Mouse (Mus musculus) hindbrain, embryonic 15.5 days (tissue): Measurements from ENCODE around the gene Atp13a1. TPM values are rescaled to one million over a fixed set of nuclear protein-coding genes. Genes with fewer than 3 reads are reported as not detected.

Source experiments
- ATAC-seq: fragments of 200-750 bp; cut with Nextera tagmentation; 2 replicates; pipeline ENCODE4 v1.8.0; 2017; ENCODE audit warnings: low read depth, moderate number of reproducible peaks, moderate TSS enrichment; ENCODE audit not compliant: low FRiP score
- H3K27ac ChIP-seq: fragments of 300-500 bp; sonication (generic); replicated peaks from 2 replicates; pipeline ENCODE4 v1.5.1; 2015; ENCODE audit warnings: mild to moderate bottlenecking, inconsistent platforms
- H3K27me3 ChIP-seq: fragments of 300-500 bp; sonication (generic); 2 replicates; pipeline ENCODE4 v1.6.1; 2015; ENCODE audit warnings: control low read depth, inconsistent platforms
- H3K36me3 ChIP-seq: fragments of 300-500 bp; sonication (generic); 2 replicates; pipeline ENCODE4 v1.6.1; 2015; ENCODE audit warnings: control low read depth, inconsistent platforms
- H3K4me1 ChIP-seq: fragments of 300-500 bp; sonication (generic); replicated peaks from 2 replicates; pipeline ENCODE4 v1.6.1; 2015; ENCODE audit warnings: control low read depth, inconsistent platforms
- H3K4me2 ChIP-seq: fragments of 300-500 bp; sonication (generic); 2 replicates; pipeline ENCODE4 v1.6.1; 2015; ENCODE audit warnings: moderate library complexity, mild to moderate bottlenecking, inconsistent platforms
- H3K4me3 ChIP-seq: fragments of 300-500 bp; sonication (generic); 2 replicates; pipeline ENCODE4 v1.5.1; 2015; ENCODE audit warnings: mild to moderate bottlenecking, inconsistent platforms
- H3K9ac ChIP-seq: fragments of 300-500 bp; sonication (generic); 2 replicates; pipeline ENCODE4 v1.6.1; 2015; ENCODE audit warnings: inconsistent platforms
- H3K9me3 ChIP-seq: fragments of 300-500 bp; sonication (generic); 2 replicates; pipeline ENCODE4 v1.6.1; 2016; ENCODE audit warnings: control low read depth, inconsistent platforms
- WGBS: fragments of 180-500 bp; shearing (Covaris S2); methylation state at CpG from one replicate; pipeline ENCODE4 v1.1.7; 2015; 5-methylcytosine and 5-hydroxymethylcytosine counted together
- polyA plus RNA-seq: library from polyadenylated mRNA; unstranded; fragments of >200 nt; fragmentation: Nextera tagmentation; extraction: Ambion mirVana; gene quantifications from 2 replicates; pipeline ENCODE4 v1.2.1, GENCODE M21; 2015

Gene Atp13a1
- polyA plus RNA-seq, 1 experiment from 2014 or later = 54.6 TPM

DNA sequence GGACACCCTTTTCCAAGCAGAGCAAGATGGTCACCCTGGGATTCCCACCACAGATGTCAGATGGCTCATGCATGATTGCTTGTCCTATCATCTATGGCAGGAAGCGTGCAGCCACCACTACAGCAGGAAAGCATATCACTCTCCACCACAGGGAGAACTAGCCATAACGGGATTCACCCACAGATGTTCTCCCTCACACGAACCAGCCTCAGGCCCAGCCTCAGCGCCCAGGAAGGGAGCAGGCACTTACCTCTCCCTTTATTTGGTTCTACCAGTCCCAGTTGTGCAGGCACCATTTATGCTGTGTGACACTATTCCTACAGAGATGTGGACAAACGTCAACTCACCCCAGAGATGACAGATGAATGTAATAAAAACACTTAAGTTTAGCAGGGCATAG lies 1.9 kb upstream of the Atp13a1 start:
- Histone ChIP-seq H3K9me3 (no peaks in the 10 kb centered on the region), H3K9ac (no peak overlapping the region), H3K4me1 (peaks cover 23% of the 10 kb centered on the region), H3K4me2 (no peak overlapping the region), H3K27me3 (no peaks in the 10 kb centered on the region), H3K36me3 (peaks cover 4% of the 10 kb centered on the region; the same call in 1 of the 2 replicates), H3K4me3 (no peak overlapping the region), H3K27ac (no peak overlapping the region)
- no peak for ATAC-seq
- WGBS = 87% methylated on average over 5 of the region's 5 CpGs

DNA sequence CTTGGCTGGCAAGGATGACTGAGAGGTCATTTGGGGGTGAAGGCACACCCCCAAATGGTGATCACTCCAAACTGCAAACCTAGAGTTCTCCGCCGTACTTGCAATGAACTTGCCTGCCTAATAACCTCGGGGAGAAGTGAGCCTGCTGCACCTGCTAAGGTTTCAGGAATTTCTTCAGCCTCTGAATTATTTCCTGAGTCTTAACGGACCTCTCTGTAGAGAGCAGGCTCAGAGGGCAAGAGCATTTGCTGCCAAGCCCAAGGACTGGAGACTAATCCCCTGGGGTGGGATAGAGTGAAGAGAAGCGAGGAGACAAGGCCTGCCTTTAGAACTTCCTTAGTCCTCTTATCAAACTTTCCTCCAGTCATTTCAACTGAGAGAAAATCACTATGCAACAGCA lies 1.2 kb upstream of the Atp13a1 start:
- Histone ChIP-seq H3K4me2 (0 out of 2 replicates have a peak overlapping the region, but pooled peaks have one; percentile 82), H3K27ac (no peak overlapping the region), H3K9me3 (no peaks in the 10 kb centered on the region), H3K4me1 (peaks cover 23% of the 10 kb centered on the region), H3K36me3 (peaks cover 9% of the 10 kb centered on the region), H3K27me3 (no peaks in the 10 kb centered on the region), H3K4me3 (no peak overlapping the region), H3K9ac (no peak overlapping the region)
- WGBS = 84% methylated on average over 5 of the region's 5 CpGs
- ATAC-seq = no peak

DNA sequence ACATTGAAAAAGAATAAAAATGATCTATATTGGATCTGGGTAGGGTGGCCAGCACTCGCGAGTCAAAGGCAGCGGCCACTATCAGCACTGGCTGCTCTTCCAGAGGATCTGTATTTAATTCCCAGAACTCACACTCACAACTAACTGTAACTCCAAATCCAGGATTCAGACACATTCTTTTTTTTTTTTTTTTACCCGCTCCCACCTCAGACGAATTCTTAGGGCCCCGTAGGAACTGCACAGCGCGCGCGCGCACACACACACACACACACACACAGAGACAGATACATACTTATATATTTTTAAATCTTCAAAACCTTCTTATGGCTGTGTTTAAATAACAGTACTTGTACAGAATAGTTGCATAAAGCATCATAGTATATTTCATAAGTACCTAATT lies 599 bp upstream of the Atp13a1 start:
- peak overlapping the region; percentile 82 for H3K4me2 ChIP-seq
- peak overlapping the region; percentile 92 for H3K9ac ChIP-seq
- no peak for ATAC-seq
- WGBS = 42% methylated on average over 11 of the region's 11 CpGs
- peaks cover 15% of the 10 kb centered on the region for H3K36me3 ChIP-seq
- no peaks in the 10 kb centered on the region for H3K9me3 ChIP-seq
- peak overlapping the region; percentile 78 for H3K27ac ChIP-seq
- H3K27me3 ChIP-seq = no peaks in the 10 kb centered on the region
- H3K4me1 ChIP-seq = peaks cover 23% of the 10 kb centered on the region
- peak overlapping the region; percentile 99 for H3K4me3 ChIP-seq

DNA sequence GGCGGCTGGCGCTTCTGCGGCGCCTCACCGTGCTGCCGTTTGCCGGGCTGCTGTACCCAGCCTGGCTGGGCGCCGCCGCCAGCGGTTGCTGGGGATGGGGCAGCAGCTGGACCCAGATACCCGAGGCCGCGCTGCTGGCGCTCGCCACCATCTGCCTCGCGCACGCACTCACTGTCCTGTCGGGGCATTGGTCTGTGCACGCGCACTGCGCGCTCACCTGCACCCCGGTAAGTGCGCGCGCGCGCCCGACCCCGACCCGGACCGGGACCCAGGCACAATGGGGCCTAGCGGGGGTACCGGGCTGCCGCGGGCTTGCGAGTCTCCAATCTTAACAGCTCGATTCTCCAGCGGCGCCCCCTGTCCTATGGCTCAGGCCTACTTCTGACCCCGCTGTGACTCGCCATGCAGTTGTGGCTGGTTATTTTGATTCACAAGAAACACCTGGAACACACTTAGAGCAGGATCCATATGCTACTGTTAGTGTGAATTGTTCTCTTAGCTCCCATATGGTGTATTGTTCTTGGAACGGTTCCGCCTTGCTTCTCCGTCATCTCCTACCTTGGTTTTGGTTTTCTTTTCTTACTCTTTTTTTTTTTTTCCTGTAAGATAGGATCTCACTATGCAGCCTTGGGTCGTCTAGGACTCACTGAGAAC lies 579 bp downstream of the Atp13a1 start:
- H3K27ac ChIP-seq = peak overlapping the region; percentile 78
- ATAC-seq = peak; percentile 81
- under 1% methylated on average over 47 of the region's 48 CpGs for WGBS
- H3K36me3 ChIP-seq = peaks cover 27% of the 10 kb centered on the region
- H3K4me3 ChIP-seq = peak overlapping the region; percentile 99
- peak overlapping the region; percentile 92 for H3K9ac ChIP-seq
- peak overlapping the region; percentile 82 for H3K4me2 ChIP-seq
- no peaks in the 10 kb centered on the region for H3K27me3 ChIP-seq
- no peaks in the 10 kb centered on the region for H3K9me3 ChIP-seq
- H3K4me1 ChIP-seq = peaks cover 23% of the 10 kb centered on the region

DNA sequence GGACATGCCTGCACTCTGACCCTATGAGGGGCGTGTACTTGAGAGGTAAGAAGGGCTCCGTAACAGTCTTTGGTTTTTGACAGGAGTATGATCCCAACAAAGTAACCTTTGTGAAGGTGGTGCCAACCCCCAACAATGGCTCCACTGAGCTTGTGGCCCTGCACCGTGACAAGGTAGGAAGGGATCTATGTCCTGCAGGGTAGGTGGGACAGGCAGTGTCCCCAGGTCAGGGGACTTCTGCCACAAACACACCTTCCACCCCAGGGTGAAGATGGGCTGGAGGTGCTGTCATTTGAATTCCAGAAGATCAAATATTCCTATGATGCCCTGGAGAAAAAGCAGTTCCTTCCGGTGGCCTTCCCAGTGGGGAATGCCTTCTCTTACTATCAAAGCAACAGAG lies 2.7 kb downstream of the Atp13a1 start:
- Histone ChIP-seq H3K9ac (no peak overlapping the region), H3K9me3 (no peaks in the 10 kb centered on the region), H3K4me3 (no peak overlapping the region), H3K36me3 (peaks cover 48% of the 10 kb centered on the region), H3K4me1 (peaks cover 23% of the 10 kb centered on the region), H3K27ac (no peak overlapping the region), H3K27me3 (no peaks in the 10 kb centered on the region), H3K4me2 (no peak overlapping the region)
- 95% methylated on average over 4 of the region's 4 CpGs for WGBS
- ATAC-seq = no peak

DNA sequence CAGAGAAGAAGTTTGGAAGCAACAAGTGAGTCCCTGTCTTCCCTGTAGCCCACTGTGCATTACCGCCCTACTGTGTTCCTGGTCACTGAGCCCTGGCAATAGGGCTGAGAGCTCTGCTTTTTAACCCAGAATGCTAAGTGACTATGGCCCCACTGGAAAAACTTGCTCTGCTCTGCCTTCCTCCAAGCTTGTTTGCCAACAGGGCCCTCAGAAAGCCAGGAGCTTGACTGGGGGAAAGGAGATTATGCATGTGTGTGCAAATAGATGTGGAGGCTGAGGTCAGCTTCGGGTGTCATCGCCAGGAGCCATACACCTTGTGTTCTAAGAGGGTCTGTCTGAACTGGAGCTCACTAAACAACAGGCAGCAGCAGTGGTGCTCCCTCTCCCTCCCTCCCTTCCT lies 3.1 kb downstream of the Atp13a1 start:
- H3K27ac ChIP-seq = no peak overlapping the region
- no peaks in the 10 kb centered on the region for H3K27me3 ChIP-seq
- H3K36me3 ChIP-seq = peaks cover 53% of the 10 kb centered on the region
- no peak for ATAC-seq
- H3K4me3 ChIP-seq = no peak overlapping the region
- H3K9ac ChIP-seq = no peak overlapping the region
- H3K9me3 ChIP-seq = no peaks in the 10 kb centered on the region
- peaks cover 23% of the 10 kb centered on the region for H3K4me1 ChIP-seq
- H3K4me2 ChIP-seq = no peak overlapping the region
- 99% methylated on average over 3 of the region's 3 CpGs for WGBS

DNA sequence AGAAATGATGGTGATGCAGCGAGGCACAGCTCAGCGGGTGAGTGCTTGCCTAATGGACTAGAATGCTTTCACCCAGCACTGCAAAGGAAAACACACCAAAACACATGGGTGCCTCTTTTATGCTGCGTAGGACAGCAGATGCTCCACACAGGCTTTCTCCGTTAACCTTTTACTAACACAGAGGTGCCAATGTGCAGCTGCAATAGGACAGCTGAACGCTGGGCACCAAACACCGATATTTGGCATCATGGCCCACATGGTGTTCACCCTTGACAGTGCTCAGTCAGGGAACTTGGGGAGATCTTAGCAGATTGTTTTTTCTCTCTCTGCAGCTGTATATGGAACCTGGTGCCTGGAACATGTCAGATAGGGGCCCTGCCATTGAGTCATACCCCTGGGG lies 3.9 kb downstream of the Atp13a1 start:
- H3K27ac ChIP-seq = no peak overlapping the region
- no peak for ATAC-seq
- peaks cover 61% of the 10 kb centered on the region for H3K36me3 ChIP-seq
- H3K9me3 ChIP-seq = no peaks in the 10 kb centered on the region
- H3K4me1 ChIP-seq = peaks cover 21% of the 10 kb centered on the region
- WGBS = 90% methylated on average over 6 of the region's 6 CpGs
- H3K27me3 ChIP-seq = no peaks in the 10 kb centered on the region
- no peak overlapping the region for H3K9ac ChIP-seq
- no peak overlapping the region for H3K4me2 ChIP-seq
- H3K4me3 ChIP-seq = no peak overlapping the region

DNA sequence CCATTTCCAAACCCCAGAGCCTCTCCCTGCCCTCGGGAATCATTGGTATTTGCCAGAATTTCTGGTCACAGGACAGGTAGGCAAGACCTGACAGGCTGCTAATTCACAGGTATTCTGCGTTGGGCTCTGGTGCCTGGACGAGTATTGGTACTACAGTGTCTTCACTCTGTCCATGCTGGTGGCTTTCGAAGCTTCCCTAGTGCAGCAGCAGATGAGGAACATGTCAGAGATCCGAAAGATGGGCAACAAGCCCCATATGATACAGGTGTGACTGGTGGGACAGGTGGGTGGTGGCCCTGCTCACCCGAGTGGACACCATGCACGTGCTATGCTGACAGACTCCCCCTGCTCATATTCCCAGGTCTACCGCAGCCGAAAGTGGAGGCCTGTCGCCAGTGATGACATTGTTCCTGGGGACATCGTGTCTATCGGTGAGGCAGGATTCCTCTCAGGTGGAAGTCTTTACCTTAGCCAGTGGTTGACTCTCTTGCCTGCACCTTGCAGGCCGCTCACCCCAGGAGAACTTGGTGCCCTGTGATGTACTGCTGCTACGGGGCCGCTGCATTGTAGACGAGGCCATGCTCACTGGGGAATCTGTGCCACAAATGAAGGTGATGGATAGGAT lies 5.9 kb downstream of the Atp13a1 start:
- no peak overlapping the region for H3K27ac ChIP-seq
- peaks cover 14% of the 10 kb centered on the region for H3K4me1 ChIP-seq
- H3K4me3 ChIP-seq = no peak overlapping the region
- H3K4me2 ChIP-seq = no peak overlapping the region
- no peak for ATAC-seq
- H3K36me3 ChIP-seq = peaks cover 79% of the 10 kb centered on the region
- 97% methylated on average over 16 of the region's 16 CpGs for WGBS
- no peaks in the 10 kb centered on the region for H3K27me3 ChIP-seq
- no peaks in the 10 kb centered on the region for H3K9me3 ChIP-seq
- no peak overlapping the region for H3K9ac ChIP-seq

DNA sequence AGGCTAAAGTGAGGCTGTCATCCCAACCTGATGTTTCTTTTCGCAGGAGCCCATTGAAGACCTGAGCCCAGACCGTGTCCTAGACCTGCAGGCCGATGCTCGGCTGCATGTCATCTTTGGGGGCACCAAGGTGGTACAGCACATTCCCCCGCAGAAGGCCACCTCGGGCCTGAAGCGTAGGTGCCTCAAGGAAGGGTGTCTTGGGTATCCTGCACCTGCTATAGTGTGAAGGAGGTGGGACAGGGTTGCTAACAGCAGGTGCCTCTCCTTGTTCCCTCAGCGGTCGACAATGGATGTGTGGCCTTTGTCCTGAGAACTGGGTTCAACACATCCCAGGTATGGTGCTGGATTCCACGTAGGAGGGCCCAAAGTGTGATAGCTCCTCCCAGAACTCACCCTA lies 6.7 kb downstream of the Atp13a1 start:
- peaks cover 87% of the 10 kb centered on the region for H3K36me3 ChIP-seq
- peaks cover 6% of the 10 kb centered on the region for H3K4me1 ChIP-seq
- H3K9ac ChIP-seq = no peak overlapping the region
- H3K27me3 ChIP-seq = no peaks in the 10 kb centered on the region
- no peak overlapping the region for H3K27ac ChIP-seq
- WGBS = 94% methylated on average over 10 of the region's 10 CpGs
- no peak overlapping the region for H3K4me3 ChIP-seq
- H3K9me3 ChIP-seq = no peaks in the 10 kb centered on the region
- no peak for ATAC-seq
- H3K4me2 ChIP-seq = no peak overlapping the region

DNA sequence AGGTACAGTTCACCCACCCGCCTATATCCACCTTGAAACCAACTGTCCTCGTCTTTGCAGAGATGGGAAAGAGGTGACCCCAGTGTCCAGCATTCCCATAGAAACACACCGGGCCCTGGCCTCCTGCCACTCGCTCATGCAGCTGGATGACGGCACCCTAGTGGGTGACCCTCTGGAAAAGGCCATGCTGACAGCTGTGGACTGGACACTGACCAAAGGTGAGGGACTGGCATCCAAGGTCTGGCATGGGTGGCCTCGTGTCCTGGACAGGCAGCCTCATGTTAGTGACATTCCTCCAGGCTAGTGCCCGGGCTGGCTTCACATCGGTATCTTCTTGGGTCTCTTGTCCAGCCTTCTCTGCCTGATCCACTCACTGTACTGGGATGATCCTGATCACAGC lies 8.3 kb downstream of the Atp13a1 start:
- no peak for ATAC-seq
- Histone ChIP-seq H3K36me3 (peaks cover 97% of the 10 kb centered on the region), H3K9ac (no peak overlapping the region), H3K4me3 (no peak overlapping the region), H3K9me3 (no peaks in the 10 kb centered on the region), H3K4me2 (no peak overlapping the region), H3K27ac (no peak overlapping the region), H3K4me1 (no peaks in the 10 kb centered on the region), H3K27me3 (no peaks in the 10 kb centered on the region)
- WGBS = 90% methylated on average over 8 of the region's 8 CpGs

DNA sequence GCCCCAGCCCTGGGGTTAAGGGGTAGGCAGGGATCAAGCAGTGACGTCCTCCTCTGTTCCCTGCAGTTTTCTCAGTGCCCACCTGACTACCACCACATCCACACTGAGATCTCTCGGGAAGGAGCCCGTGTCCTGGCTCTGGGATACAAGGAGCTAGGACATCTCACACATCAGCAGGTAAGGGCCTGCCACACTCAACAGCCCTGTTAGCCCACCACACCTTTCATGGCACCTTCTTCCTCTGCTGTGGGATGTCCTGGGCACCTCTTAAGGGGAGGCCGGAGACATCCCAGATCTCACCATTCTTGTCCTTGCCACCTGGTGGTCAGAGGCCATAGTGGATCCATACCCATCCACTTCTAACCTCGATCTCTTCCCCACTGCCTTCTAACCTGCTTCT lies 9.0 kb downstream of the Atp13a1 start:
- no peak overlapping the region for H3K27ac ChIP-seq
- 93% methylated on average over 5 of the region's 5 CpGs for WGBS
- no peaks in the 10 kb centered on the region for H3K9me3 ChIP-seq
- no peaks in the 10 kb centered on the region for H3K4me1 ChIP-seq
- H3K4me2 ChIP-seq = no peak overlapping the region
- ATAC-seq = no peak
- peaks cover 96% of the 10 kb centered on the region for H3K36me3 ChIP-seq
- no peak overlapping the region for H3K9ac ChIP-seq
- H3K27me3 ChIP-seq = no peaks in the 10 kb centered on the region
- no peak overlapping the region for H3K4me3 ChIP-seq

DNA sequence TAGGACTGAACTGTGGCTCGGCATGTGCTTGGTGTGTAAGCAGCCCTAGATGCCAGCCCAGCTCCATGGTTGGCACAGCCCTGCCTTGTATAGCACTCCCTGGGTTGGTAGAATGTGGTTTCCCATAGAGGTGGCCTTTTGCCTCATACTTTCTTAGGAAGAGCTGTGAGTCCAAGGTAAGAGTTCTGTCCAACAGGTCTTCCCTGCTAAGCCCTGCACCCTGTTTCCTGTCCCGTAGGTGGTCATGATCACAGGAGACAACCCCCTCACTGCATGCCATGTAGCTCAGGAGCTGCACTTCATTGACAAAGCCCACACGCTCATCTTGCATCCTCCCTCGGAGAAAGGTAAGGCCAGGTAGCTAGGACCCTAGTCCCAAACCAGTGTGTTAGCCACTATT lies 10.8 kb downstream of the Atp13a1 start:
- ATAC-seq = no peak
- Histone ChIP-seq H3K27me3 (no peaks in the 10 kb centered on the region), H3K27ac (no peak overlapping the region), H3K4me2 (no peak overlapping the region), H3K9me3 (no peaks in the 10 kb centered on the region), H3K4me1 (no peaks in the 10 kb centered on the region), H3K9ac (no peak overlapping the region), H3K36me3 (peaks cover 96% of the 10 kb centered on the region), H3K4me3 (no peak overlapping the region)
- 98% methylated on average over 4 of the region's 4 CpGs for WGBS

DNA sequence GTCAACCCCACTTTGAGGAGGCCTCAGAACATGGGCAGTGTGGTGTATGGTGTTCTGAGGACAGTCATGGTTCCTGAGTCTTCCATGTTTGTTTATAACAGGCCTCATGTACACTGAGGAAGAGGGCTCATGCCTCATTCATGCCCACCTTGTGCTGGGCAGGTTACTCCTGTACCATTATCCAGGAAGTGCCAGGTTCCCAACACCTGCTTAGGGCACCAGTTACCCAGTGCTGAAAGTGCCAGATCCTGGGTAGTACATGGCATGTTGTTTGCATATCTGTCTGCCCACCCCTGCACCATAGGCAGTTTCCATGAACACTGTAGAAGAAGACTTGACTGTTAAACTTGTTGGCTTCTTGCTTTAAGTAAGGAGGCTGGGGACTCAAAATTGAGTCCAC lies 11.3 kb downstream of the Atp13a1 start:
- no peak overlapping the region for H3K27ac ChIP-seq
- no peak for ATAC-seq
- no peak overlapping the region for H3K4me2 ChIP-seq
- no peak overlapping the region for H3K4me3 ChIP-seq
- H3K27me3 ChIP-seq = no peaks in the 10 kb centered on the region
- H3K9ac ChIP-seq = no peak overlapping the region
- no peaks in the 10 kb centered on the region for H3K4me1 ChIP-seq
- H3K9me3 ChIP-seq = no peaks in the 10 kb centered on the region
- peaks cover 96% of the 10 kb centered on the region for H3K36me3 ChIP-seq
